Mouse (Mus musculus) spleen, embryonic (tissue): ENCODE data around the gene Lrtm2.
"Not testable (repeated sequence)": the region's sequence is repeated elsewhere in the genome, so short reads cannot be mapped to it uniquely, and the experiment has no call there.

ENCODE experiments used
- CTCF ChIA-PET: fragments of 350-600 bp; sonication (Branson Sonifier 250); formaldehyde crosslinking; loops from one replicate; lab custom pipeline; 2022; lab: Charles Lee

The Lrtm2 gene

DNA sequence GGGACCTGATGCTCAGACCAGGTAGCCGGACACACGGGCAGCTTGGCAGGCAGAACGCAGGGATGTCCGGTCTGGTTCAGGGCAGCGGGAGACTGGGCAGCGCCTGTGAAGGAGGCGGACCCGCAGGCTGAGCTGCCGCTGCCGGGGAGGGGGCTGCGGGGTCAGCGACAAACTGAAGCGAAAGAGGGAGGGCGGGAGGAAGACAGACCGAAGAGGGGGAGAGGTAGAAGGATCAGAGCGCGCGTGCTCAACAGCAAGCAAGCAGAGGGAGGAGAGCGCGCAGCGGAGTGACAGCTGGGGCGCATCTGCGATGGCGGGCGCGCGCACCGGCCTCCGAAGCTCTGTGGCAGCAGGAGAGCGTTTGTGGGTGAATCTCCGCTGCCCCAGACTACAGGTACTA, at the start of gene Lrtm2:
Gene Lrtm2 (minus strand): TSS at position 261 of the 400 bp plus-strand sequence.
- CTCF ChIA-PET, result no interaction called here

DNA sequence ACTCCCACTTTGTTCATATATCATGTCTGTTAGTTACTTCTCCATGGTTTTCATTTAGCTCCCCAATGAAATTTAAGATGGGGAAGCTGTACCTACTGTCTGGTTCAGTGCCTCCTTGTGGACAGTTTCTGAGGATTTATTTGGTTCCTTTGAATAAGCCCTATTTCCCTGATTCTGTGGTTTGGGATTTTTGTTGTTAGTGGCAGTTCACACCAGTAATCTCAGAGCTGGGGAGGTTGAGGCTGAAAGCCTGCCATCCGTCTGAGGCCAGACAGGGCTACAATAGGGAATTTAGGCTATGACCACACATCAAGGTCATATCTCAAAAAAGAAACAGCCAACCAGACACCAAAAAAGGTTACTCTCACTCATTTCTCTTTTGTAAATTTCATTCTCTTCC, 48.1 kb upstream of the Lrtm2 start:
- CTCF ChIA-PET, result interaction anchor here (0.6 kb wide), 1 partner anchor 821 kb away, joined by 17 read pairs; no protein-coding TSS in a partner anchor

DNA sequence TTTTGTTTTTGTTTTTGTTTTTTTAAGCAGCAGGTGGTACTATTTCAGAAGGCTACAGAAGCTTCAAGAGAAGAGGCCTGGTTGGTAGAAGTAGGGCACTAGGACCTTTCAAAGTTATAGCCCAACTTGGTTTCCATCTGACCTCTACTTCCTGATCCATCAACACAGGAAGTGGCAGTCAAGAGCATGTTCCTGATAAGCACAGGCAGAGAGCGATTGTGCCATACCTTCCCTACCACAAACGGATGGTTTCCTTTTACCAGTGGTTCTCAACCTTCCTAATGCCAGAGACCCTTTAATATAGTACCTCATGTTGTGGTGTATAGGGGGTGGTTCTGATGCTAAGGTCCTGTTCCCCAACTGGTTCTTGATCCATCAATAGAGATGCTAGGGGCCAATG, 47.0 kb upstream of the Lrtm2 start:
- CTCF ChIA-PET, result no interaction called here

DNA sequence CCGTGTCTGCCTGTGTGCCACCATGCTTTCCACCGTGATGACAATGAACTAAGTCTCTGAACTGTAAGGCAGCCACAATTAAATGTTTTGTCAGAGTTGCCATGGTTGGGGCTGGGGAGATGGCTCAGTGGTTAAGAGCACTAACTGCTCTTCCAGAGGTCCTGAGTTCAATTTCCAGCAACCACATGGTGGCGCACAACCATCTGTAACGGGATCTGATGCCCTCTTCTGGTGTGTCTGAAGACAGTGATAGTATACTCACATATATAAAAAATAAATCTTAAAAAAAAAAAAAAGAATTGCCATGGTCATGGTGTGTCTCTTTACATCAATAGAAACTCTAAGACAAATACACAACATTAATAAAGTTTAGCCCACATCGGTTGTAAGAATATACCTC, 44.5 kb upstream of the Lrtm2 start:
- CTCF ChIA-PET, result no interaction called here

DNA sequence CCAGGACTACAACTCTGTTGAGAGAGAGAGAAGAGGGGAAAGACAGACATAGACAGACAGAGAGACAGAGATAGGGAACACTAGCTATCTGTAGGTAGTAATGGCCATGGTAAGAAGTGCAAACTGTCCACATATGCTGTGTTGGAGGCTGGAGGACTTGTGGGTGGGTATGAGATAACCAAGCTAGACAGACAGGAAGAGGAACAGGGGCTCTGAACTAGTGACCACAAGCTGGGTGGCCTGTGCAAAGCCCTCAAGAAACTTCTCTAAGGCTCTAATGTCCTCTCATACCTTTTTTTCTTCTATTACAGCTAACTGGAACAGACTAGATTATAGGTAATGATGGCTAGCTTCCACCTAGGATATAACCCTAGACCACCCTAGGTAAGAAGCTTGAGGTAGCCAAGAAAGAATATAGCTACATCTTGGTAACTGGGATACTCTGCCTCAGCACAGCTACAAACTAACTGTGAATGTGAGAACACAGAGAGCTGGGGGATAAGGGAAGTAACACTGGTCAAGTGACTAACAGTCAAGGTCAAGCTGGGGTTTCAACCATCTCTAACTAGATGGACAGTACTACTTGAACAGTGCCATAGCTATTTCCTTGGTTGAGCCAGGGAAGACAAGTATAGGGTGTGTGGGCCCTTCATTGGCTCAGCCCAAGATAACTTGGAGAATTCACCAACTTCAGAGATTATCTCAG, 42.6 kb upstream of the Lrtm2 start:
- CTCF ChIA-PET, result interaction anchor here (0.5 kb wide), 1 partner anchor 12 kb away, joined by 3 read pairs; no protein-coding TSS in a partner anchor

DNA sequence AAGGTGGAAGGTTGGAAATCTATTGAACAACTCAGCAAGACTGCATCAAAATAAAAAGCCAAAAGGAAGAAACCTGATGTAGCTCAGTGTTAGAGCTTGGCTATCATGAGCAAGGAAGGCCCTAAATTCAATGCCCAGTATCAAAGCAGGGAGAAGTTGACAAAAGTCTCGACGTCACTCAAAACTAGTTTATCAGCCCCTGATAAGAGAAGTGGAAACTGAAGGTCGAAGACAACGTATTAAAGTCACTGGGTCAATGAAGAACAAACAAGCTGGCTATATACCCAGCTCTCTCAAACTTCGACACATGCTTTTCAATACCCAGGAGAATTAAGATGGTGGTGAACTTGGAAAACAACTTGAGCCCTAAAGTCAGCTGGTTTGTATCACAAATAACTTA, 41.7 kb upstream of the Lrtm2 start:
- CTCF ChIA-PET, result no interaction called here

DNA sequence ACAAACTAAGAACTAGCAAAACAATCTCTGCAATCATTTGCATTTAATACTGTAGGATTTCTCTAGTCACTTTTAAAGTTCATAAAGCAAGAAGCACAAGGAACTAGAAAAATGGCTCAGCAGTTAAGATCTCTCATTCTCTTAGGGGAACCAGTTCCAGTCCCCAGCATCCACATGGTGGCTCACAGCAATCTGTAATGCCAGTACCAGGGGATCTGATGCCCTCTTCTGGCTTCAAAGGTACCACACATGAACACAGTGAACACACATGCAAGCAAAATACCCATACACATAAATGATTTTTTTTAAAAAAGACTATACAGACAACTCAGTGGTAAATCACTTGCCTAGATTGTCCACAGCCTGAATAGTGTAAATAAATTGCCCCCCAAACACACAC, 41.1 kb upstream of the Lrtm2 start:
- CTCF ChIA-PET, result no interaction called here

DNA sequence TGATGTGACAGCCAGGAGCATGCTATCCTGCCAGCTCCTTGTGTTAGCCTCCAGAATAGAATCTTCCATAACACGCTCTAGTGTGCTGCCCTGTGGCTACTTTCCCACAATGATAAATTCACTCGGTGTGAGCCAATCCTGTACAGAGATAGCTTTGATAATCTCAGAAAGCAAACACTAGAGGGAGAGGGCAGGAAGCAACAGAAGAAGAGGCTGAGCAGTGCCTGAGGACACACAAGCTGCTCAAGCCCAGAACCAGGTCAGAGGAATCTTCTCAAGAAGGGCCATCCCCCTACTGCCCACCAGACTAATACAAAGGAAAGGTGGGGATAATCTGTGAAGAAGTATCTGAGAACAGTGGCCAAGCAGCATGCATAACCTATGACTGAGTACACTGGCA, 36.8 kb upstream of the Lrtm2 start:
- CTCF ChIA-PET, result no interaction called here

DNA sequence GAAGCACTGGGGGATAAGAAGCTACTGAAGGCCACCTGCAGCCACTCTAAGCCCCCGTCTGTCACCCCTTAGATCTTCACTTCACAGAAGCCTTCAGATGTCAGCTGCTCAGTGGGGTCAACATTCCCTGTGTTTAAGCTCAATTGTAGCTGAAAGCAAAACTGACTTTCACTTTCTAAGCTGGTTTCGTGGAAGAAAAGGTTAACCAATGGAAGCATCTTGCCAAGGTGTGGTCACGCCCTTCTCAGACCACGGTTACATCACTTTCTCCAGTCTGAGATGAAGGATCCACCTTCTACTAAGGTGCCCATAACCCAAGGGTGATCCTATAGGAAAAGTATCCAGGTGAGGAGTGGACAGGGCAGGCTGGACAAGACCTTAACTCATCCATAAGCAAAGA, 36.2 kb upstream of the Lrtm2 start:
- CTCF ChIA-PET, result not testable (repeated sequence)

DNA sequence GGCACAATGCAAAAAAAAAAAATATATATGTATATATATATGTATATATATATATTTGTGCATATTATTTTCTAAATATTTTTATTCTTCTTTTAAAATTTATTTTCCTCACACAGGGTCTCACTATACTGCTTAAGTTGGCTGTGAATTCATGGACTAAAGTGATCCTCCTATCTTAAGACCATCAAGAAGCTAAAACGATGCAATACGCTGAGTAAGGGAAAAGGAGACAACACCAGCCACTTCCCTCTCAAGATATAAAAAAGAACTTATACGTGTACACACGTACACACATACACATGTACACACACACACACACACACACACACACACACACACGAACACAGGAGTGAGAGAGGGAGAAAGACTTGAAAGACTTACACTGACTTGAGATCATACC, 33.0 kb upstream of the Lrtm2 start:
- CTCF ChIA-PET, result interaction anchor here (0.6 kb wide), 1 partner anchor 85 kb away, joined by 3 read pairs; no protein-coding TSS in a partner anchor

DNA sequence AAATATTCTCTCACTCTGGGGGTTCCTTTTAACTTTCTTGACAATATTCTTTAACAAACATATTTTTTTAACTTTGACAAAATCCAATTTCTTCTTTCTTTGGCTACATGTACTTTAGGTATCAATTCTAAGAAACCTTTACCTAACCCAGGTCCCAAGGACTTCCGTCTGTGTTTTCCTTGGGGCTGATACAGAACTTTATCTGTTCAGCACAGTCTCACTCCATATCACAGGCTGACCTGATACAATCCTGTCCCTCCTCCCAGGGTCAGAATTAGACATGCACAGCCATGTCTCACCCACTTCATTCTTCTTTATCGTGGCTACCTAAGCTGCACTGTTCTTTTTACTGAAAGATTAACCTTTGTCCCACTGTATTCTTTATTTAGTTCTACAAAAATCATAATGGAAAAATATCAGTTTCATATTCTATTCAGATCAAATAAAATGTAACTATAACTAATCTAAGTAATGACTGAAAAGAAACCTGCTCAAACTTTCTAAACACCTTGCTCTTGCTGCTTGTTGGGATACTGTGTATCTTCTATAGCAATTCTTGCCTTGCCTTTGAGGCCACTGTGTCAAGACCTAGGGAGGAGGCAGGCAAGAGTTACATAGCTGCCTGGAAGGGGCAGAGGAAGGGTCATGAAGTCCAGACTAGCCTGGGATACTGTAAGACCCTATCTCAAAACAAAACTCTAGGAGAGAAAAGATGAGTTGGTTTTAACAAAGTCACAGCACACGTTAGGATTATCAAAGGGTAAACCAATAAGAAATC, 30.5 kb upstream of the Lrtm2 start:
- CTCF ChIA-PET, result no interaction called here

DNA sequence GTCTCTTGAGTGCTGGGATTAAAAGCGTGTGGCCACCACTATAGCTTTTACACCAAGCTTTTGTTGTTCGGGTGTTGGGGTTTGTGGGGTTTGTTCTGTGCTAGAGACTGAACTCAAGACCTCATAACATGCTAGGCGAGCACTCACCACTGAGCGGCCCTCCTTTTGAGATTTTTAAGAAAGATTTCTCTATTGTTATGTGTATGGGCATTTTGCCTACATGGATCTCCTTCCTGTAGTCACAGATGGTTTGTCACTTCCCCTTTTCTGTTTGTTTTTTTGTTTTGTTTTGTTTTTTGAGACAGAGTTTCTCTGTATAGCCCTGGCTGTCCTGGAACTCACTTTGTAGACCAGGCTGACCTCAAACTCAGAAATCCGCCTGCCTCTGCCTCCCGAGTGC, 29.7 kb upstream of the Lrtm2 start:
- CTCF ChIA-PET, result not testable (repeated sequence)

DNA sequence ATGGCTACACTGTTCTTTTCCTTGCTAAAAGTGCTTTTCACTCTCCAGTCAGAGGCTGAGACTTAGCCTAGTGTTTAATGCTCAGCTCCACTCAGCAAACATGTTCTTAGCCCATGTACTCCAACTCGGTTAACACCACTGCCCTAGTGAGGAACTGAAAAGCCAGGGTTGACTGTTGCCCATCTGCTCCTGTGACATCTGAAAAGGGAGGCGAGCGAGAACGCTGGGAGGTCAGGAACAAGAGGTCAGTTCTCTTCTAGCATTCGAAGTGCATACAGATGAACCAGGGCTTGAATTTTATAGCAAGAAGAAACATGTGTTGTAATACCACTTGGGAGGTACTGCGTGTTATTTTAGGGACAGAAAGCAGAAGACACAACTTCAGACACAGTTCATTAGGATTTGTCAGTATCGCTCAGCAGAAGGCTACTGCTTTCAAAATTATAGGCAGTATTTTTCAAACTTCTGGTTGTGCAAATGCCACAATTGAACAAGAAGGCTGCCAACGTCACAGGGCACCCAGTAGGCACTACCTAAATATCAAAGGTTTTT, 27.5 kb upstream of the Lrtm2 start:
- CTCF ChIA-PET, result no interaction called here

DNA sequence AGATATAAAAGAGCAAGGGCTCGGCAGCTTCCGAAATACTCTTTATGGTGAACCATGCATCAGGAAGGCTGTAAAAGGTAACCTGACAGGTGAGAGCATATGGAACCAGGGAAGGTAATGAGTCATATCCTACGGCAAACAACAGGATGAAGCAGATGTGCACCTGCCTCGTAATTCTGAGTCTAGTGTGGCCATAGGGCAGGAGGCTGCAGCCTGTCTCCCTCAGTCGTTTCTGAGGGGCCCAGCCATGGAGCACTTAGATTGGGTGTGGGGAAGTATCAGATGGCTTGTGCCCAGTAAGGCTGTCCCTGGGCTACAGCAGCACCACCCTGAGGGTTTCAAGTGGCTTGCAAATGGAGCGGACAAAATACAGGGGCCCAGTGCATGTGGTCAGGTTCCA, 21.9 kb upstream of the Lrtm2 start:
- CTCF ChIA-PET, result no interaction called here

DNA sequence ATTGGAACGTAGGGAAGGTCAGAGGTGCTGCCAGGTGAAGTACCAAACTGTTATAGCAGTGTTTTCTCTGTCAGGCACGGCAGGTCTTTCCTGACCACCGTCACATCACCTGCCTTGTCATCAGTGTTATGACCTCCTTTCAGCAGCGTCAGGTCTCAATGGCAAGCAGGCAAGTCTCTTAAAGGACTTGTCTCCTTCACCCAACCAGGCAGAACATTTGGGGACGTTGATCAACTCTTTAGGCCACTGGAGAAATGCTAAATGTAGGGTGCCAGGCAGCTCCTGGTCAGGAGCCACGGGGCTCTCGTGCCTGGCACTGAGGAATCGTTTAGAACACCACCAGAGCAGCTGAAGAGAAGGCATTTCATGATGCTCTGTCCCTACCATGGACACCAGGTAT, 21.1 kb upstream of the Lrtm2 start:
- CTCF ChIA-PET, result no interaction called here

DNA sequence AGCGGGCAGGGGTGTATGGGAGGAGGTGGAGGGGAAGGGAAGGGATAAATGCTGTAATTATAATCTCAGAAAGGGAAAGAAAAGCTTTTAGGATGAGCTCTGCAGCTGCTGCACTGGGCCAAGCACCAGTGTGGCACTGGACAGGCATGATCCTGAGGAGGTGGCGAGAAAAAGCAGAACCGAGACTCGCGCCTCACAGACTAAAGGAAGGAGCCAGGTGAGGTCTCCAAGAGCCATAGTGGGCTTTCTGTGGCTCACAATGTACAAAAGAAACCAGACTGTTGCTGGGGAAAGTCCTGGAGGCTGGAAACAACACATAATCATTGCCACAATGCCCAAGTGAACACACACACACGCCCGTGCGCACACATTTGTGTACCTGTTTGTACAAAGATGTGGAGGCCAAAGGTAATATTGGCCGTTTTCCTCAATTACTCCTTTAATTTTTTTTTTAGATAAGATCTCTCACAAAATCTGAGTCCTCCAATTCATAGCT, 20.2 kb upstream of the Lrtm2 start:
- CTCF ChIA-PET, result no interaction called here

DNA sequence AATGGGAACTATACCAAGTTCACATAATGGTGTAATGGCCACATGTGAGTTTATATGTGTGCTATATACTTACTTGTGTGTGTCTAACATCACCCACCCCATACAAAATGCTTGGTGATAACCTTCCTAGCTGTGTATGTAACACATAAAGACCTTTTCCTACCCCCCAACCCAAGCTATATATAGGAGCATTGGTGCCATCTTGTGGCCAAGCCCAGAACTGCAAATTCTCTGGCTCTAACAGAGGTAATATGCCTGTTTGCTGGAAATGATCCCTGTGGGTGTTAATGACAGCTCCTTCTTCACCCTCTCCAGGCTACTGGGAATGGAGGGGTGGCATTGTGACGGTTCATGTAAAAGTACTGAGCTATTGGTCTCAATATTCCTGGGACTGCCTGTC, 17.7 kb upstream of the Lrtm2 start:
- CTCF ChIA-PET, result interaction anchor here (0.6 to 1.9 kb wide), 3 partner anchors 21 to 1396 kb away, joined by 3 to 10 read pairs (median 7); no protein-coding TSS in a partner anchor

DNA sequence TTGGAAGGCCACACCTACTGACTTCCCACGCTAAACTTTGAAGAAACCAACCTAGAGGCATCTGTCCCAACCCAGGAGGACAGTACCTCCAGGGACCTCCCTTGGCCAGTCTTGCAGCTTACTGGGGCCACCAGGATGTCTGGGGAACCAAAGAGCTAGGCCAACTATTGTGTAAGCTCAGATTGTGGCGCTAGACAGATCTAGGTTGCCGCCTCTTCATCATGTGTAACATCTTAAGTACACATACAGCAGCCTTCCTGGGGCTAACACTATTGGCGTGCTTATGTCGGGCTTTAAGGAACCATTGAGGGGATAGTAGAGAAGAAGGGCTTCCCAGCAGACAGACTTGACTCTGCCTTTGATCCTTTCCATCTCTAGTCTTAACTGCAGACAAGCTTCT, 17.2 kb upstream of the Lrtm2 start:
- CTCF ChIA-PET, result interaction anchor here (0.7 to 1.9 kb wide), 2 partner anchors 22 to 127 kb away, joined by 7 to 10 read pairs; no protein-coding TSS in a partner anchor

DNA sequence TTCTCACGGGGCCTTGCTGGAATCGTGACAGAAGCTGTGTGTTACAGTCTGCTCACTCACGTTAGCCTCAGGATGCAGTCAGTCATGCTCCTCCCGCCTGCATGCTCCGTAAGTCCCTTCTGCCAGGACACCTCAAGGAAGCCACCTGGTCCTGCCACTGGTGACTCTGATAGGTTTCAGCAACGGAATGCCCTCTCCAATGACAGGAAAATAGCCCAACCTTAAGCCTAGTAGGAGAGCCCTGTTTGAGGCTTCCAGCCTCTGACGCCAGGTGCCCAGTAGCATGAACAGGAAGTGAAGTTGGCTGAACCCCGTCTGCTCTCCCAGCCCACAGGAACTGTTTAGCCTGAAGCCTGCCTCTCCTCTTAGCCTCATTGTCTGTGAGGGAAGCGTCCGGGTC, 15.7 kb upstream of the Lrtm2 start:
- CTCF ChIA-PET, result no interaction called here

DNA sequence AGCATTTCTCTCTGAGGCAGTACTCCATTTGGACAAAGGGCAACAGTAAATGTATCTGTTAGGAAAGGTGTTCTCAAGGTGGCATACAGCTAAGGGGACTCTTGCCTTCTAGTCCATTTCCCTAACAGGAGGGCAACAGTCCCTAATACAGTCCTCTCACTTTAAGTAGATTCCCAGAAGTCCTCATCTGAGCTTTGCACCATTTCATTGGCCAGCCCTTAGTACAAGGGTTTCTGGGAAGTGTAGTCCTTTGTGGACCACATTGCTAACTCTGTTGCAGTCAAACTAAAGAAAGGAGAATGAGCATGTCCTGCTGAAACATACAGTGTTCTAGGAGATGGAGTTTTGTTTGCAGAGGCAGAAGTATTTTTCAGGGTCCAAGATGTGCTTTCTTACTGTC, 10.8 kb upstream of the Lrtm2 start:
- CTCF ChIA-PET, result no interaction called here

DNA sequence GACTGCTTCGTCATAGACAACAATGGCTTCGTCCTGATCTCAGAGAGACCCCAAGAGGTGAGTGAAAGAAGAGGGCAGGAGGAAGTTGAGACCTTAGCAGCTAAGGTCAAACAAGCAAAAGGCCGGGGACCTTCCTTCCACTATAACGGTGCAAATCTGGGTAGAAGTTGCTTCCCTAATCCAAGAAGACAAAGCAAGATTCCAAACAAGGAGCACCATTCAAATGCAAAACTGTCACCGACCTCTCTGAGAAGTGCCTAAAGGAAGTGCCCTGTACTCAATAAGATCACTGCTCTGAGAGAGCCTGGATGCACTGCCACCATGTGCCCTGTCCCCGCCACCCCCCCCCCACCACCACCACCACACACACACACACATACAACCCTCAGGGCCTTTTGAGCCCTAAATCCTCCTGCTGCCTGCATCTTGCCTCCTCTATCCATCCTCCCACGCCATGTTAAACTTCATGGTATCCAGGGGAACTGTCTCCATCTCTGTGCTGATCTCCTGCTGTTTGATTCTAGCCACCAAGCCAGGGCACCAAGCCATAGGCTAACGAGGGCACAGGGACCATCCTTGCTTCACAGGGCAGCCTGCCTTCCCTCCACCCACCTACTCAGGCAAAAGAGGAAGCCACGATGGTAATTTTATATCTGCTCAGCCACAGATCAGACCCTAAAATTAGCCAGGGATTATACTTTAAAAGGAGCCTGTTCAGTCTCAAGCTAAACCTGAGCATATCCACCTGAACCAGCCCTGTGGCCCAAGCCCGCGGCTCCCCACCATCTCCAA, 7.8 kb upstream of the Lrtm2 start:
- CTCF ChIA-PET, result no interaction called here

DNA sequence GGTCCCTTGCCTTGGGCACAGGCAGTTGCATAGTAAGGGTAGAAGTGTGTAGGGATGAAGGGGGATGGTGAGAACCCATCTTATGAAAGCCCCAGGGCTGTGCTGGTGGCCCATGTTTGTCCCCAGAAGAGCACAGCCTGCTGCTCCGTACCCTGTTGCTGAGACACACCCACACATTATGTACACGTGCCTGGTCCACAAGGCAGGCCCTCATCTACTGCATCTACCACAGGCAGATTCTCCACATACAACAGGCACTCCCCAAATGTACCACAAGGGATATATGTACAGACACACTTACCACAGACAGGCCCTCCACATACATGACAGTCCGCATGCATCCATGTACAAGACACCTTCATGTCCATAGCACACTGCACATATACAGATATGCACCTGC, 6.7 kb upstream of the Lrtm2 start:
- CTCF ChIA-PET, result no interaction called here
